Mouse (Mus musculus) kidney, adult 2 months (tissue): Measurements from ENCODE around the gene Elob.

Experiments used
- CTCF ChIP-seq: fragments of 200-500 bp; conservative IDR thresholded peaks from 2 replicates; pipeline ENCODE4 v1.5.1; 2011; ENCODE audit warnings: low read depth, mild to moderate bottlenecking, control low read depth, low read length, moderate library complexity, mixed read lengths; ENCODE audit not compliant: insufficient read depth, insufficient read length
- POLR2A ChIP-seq: fragments of 200-500 bp; IDR thresholded peaks from one replicate; pipeline ENCODE4 v1.6.1; 2011; ENCODE audit warnings: low read depth, low read length, control low read depth

GRCm38 (mm10) chr17:23822094-23822493, 6.8 kb downstream of the Elob start:
- TF ChIP-seq CTCF (no peak), POLR2A (no peak)
